Mouse (Mus musculus) brain, embryonic 18.5 days (tissue): Measurements from ENCODE around the gene Zfp523.
A peak's percentile ranks its signal among the peaks of the same experiment; 100 is the strongest.

ENCODE experiments used
- DNase-seq: peaks from one replicate; pipeline ENCODE4 v3.0.0-alpha.2; 2012; ENCODE audit warnings: low read depth, low spot score

The Zfp523 gene

GRCm38 (mm10) chr17:28160361-28160760 is 16.6 kb upstream of the Zfp523 start:
- DNase-seq, result no peak

GRCm38 (mm10) chr17:28161310-28161881 is 15.5 kb upstream of the Zfp523 start:
- no peak for DNase-seq

GRCm38 (mm10) chr17:28163666-28164065 is 13.3 kb upstream of the Zfp523 start:
- no peak for DNase-seq

GRCm38 (mm10) chr17:28170460-28171305 is 6.2 kb upstream of the Zfp523 start:
- no peak for DNase-seq

- no peak for DNase-seq
These were observed 4.2 kb upstream of the Zfp523 start for GRCm38 (mm10) chr17:28172690-28173089.

GRCm38 (mm10) chr17:28177540-28178046 is 664 bp downstream of the Zfp523 start:
- DNase-seq, result peak; percentile 16

- no peak for DNase-seq
These were observed 3.4 kb downstream of the Zfp523 start for GRCm38 (mm10) chr17:28180331-28180730.

GRCm38 (mm10) chr17:28180783-28181544 is 4.0 kb downstream of the Zfp523 start:
- DNase-seq, result no peak

GRCm38 (mm10) chr17:28184971-28185638 is 8.2 kb downstream of the Zfp523 start:
- no peak for DNase-seq

GRCm38 (mm10) chr17:28188313-28188712 is 11.4 kb downstream of the Zfp523 start:
- no peak for DNase-seq

GRCm38 (mm10) chr17:28192754-28193153 is 15.8 kb downstream of the Zfp523 start:
- no peak for DNase-seq

GRCm38 (mm10) chr17:28193559-28193958 is 16.6 kb downstream of the Zfp523 start:
- DNase-seq, result no peak

- no peak for DNase-seq
These were observed 18.1 kb downstream of the Zfp523 start for GRCm38 (mm10) chr17:28195033-28195432.

- DNase-seq, result no peak
These were observed 20.7 kb downstream of the Zfp523 start for GRCm38 (mm10) chr17:28197646-28198045.

- DNase-seq, result no peak
These were observed 25.1 kb downstream of the Zfp523 start for GRCm38 (mm10) chr17:28201982-28202381.

- DNase-seq, result no peak
These were observed 27.3 kb downstream of the Zfp523 start for GRCm38 (mm10) chr17:28204052-28204720.

- DNase-seq, result no peak
These were observed 28.5 kb downstream of the Zfp523 start for GRCm38 (mm10) chr17:28205443-28205842.

- DNase-seq, result no peak
These were observed 30.2 kb downstream of the Zfp523 start for GRCm38 (mm10) chr17:28207092-28207491.

- no peak for DNase-seq
These were observed 30.8 kb downstream of the Zfp523 start, which contains the start of gene Def6 for GRCm38 (mm10) chr17:28207591-28208313. Gene Def6, plus strand, starts transcription at chr17:28207778.

GRCm38 (mm10) chr17:28208314-28208612 is 31.3 kb downstream of the Zfp523 start:
- DNase-seq, result no peak
